Comparison of ENCODE assay signal across 8 mouse cellular contexts in the genomic region with DNA sequence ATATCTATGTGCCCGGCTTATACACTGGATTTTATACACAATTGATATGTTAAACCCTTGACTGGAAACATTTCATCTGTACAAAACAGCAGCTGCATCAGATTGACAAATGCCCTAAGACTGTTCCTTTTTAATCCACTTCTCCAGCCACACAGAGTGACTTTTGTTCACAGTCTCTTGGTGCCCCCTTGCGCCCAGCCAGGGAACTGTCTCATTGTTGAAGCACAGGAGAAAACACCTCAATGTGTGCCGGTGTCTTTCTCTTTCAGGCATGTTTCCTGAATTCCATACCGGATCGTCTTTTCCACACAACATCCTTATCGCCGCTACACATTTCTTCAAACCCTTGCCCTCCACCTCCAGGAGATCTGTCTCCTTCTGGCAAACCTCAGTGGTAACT. TPM values are rescaled to one million over a fixed set of nuclear protein-coding genes. Genes with fewer than 3 reads are reported as not detected.
A peak's percentile ranks its signal among the peaks of the same experiment; 100 is the strongest.
DNase-seq lines count a peak whose midpoint lies in the region; ATAC-seq and TF ChIP-seq lines count a peak whose summit lies in the region.

No protein-coding gene starts in this region.

- ATAC-seq in kidney, embryonic 15.5 days (replicated peaks; ENCODE audit: low FRiP score) = 0 out of 2 replicates have a peak, but pooled peaks have one; percentile 52

- no peaks in the 10 kb centered on the region for H3K4me1 ChIP-seq in kidney, embryonic 15.5 days
- no peaks in the 10 kb centered on the region for H3K4me1 ChIP-seq in olfactory bulb, adult 2 months (ENCODE audit: control insufficient read depth, insufficient read depth, low read length)
- no peaks in the 10 kb centered on the region for H3K4me1 ChIP-seq in thymus, adult 2 months (replicated peaks; ENCODE audit: control insufficient read depth, insufficient read depth, low read length)

- no peak for TF ChIP-seq POLR2A in olfactory bulb, adult 2 months (IDR thresholded peaks at IDR 0.05; ENCODE audit: insufficient read depth, low read depth, low read length)
- TF ChIP-seq POLR2A in thymus, adult 2 months (IDR thresholded peaks at IDR 0.05; ENCODE audit: control insufficient read depth, extremely low read depth, insufficient read depth, low read length, poor library complexity) = no peak

- peak; percentile 55 for TF ChIP-seq CTCF in olfactory bulb, adult 2 months (IDR thresholded peaks at IDR 0.05; ENCODE audit: insufficient read depth, low read depth, low read length)
- TF ChIP-seq CTCF in thymus, adult 2 months (IDR thresholded peaks at IDR 0.05; ENCODE audit: borderline replicate concordance, control insufficient read depth, extremely low read depth, insufficient read depth, low read length, poor library complexity) = no peak

- H3K36me3 ChIP-seq in kidney, embryonic 15.5 days = no peaks in the 10 kb centered on the region
- H3K36me3 ChIP-seq in thymus, adult 2 months (ENCODE audit: control insufficient read depth, insufficient read depth, low read length) = no peaks in the 10 kb centered on the region

- no peak overlapping the region for H3K9ac ChIP-seq in kidney, embryonic 15.5 days

- no peak overlapping the region for H3K27ac ChIP-seq in kidney, embryonic 15.5 days
- H3K27ac ChIP-seq in olfactory bulb, adult 2 months (ENCODE audit: insufficient read depth, low read depth, low read length) = no peak overlapping the region
- no peak overlapping the region for H3K27ac ChIP-seq in thymus, adult 2 months (ENCODE audit: control insufficient read depth, insufficient read depth, low read length)

- peak; percentile 83 for DNase-seq in 3T3-L1 (ENCODE audit: low read depth, low spot score)
- peak; percentile 82 for DNase-seq in MN1 (ENCODE audit: low spot score)
- peak; percentile 80 for DNase-seq in cerebellum, adult 9-10 months
- DNase-seq in frontal cortex, postnatal 36 days (ENCODE audit: low spot score in 2 of 2) = peak; percentile 80 to 81
- DNase-seq in lung, adult 18-20 months = peak; percentile 69 to 72
- peak; percentile 88 for DNase-seq in thymus, adult 2 months

- H3K4me3 ChIP-seq in kidney, embryonic 15.5 days (replicated peaks) = no peak overlapping the region
- H3K4me3 ChIP-seq in olfactory bulb, adult 2 months (ENCODE audit: insufficient read depth, low read depth, low read length) = no peak overlapping the region
- H3K4me3 ChIP-seq in thymus, adult 2 months (ENCODE audit: control insufficient read depth, insufficient read depth, low read length) = no peak overlapping the region

- WGBS in kidney, embryonic 15.5 days = 11% methylated on average over 7 of the region's 7 CpGs
- WGBS in olfactory bulb, adult 2 months = 4% methylated on average over 7 of the region's 7 CpGs
- 7% methylated on average over 7 of the region's 7 CpGs for WGBS in thymus, adult 2 months

- 0 out of 2 replicates have a peak, but pooled peaks cover 2% of the 10 kb centered on the region for H3K27me3 ChIP-seq in kidney, embryonic 15.5 days
- H3K27me3 ChIP-seq in thymus, adult 2 months (ENCODE audit: control insufficient read depth, insufficient read depth, low read length) = no peaks in the 10 kb centered on the region

- H3K4me2 ChIP-seq in kidney, embryonic 15.5 days = no peak overlapping the region

- H3K9me3 ChIP-seq in kidney, embryonic 15.5 days (replicated peaks) = no peaks in the 10 kb centered on the region

RNA-seq across cellular contexts. Expression of gene Zfp3, which starts 8.4 kb away (rescaled TPM):
- 6.8 and 8.1 TPM in 2 replicates for polyA plus RNA-seq in kidney, embryonic 15.5 days (2015; fragmentation: Nextera tagmentation; extraction: Ambion mirVana)
- polyA plus RNA-seq in olfactory bulb, adult 2 months (2012; ENCODE audit: insufficient read depth, insufficient read length, low replicate concordance, missing spikeins) = not detected in 2 replicates
- 3.9 and 4.6 TPM in 2 replicates for polyA plus RNA-seq in thymus, adult 2 months (2012; rRNA removed)

RNA-seq across cellular contexts. Expression of gene Kif1c, which starts 55.3 kb away (rescaled TPM):
- 3.5 and 3.6 TPM in 2 replicates for polyA plus RNA-seq in kidney, embryonic 15.5 days (2015; fragmentation: Nextera tagmentation; extraction: Ambion mirVana)
- not detected in 2 replicates for polyA plus RNA-seq in olfactory bulb, adult 2 months (2012; ENCODE audit: insufficient read depth, insufficient read length, low replicate concordance, missing spikeins)
- polyA plus RNA-seq in thymus, adult 2 months (2012; rRNA removed) = 25.5 and 32.1 TPM in 2 replicates

RNA-seq across cellular contexts. Expression of gene Inca1, which starts 55.7 kb away (rescaled TPM):
- 1.2 and 2.3 TPM in 2 replicates for polyA plus RNA-seq in kidney, embryonic 15.5 days (2015; fragmentation: Nextera tagmentation; extraction: Ambion mirVana)
- not detected in 2 replicates for polyA plus RNA-seq in olfactory bulb, adult 2 months (2012; ENCODE audit: insufficient read depth, insufficient read length, low replicate concordance, missing spikeins)
- polyA plus RNA-seq in thymus, adult 2 months (2012; rRNA removed) = 1.1 and 1.9 TPM in 2 replicates

RNA-seq across cellular contexts. Expression of gene Scimp, which starts 56.7 kb away (rescaled TPM):
- polyA plus RNA-seq in kidney, embryonic 15.5 days (2015; fragmentation: Nextera tagmentation; extraction: Ambion mirVana) = 0.25 TPM in 1 of 2 replicates, not detected in the other
- not detected in 2 replicates for polyA plus RNA-seq in olfactory bulb, adult 2 months (2012; ENCODE audit: insufficient read depth, insufficient read length, low replicate concordance, missing spikeins)
- polyA plus RNA-seq in thymus, adult 2 months (2012; rRNA removed) = 2.4 and 3.1 TPM in 2 replicates
